Mouse (Mus musculus) lung, adult 2 months (tissue): ENCODE results near the gene V1rd19. TPM values are rescaled to one million over a fixed set of nuclear protein-coding genes. Genes with fewer than 3 reads are reported as not detected.
"Not testable (repeated sequence)": the region's sequence is repeated elsewhere in the genome, so short reads cannot be mapped to it uniquely, and the experiment has no call there.

Experiments used
- DNase-seq: peaks from one replicate; pipeline ENCODE4 v3.0.0; 2022
- H3K4me1 ChIP-seq: fragments of 200-500 bp; 2 replicates; pipeline ENCODE4 v1.6.1; 2011; ENCODE audit warnings: low read length; ENCODE audit not compliant: control insufficient read depth, insufficient read depth
- H3K4me3 ChIP-seq: fragments of 200-500 bp; replicated peaks from 2 replicates; pipeline ENCODE3; 2011; ENCODE audit warnings: low read depth, mild to moderate bottlenecking, control low read depth, low read length; ENCODE audit errors: extremely low read depth
- CTCF ChIP-seq: fragments of 200-500 bp; IDR thresholded peaks from 2 replicates; pipeline ENCODE4 v1.5.1; 2011; ENCODE audit warnings: mild to moderate bottlenecking, low read length, control low read depth; ENCODE audit not compliant: insufficient read depth
- POLR2A ChIP-seq: fragments of 200-500 bp; IDR thresholded peaks from 2 replicates; pipeline ENCODE4 v1.6.1; 2011; ENCODE audit warnings: low read depth, mild to moderate bottlenecking, control low read depth, low read length, borderline replicate concordance; ENCODE audit errors: extremely low read depth
- WGBS: fragments of 180-500 bp; shearing (Covaris S2); methylation state at CpG from one replicate; pipeline ENCODE4 v1.1.7; 2018; 5-methylcytosine and 5-hydroxymethylcytosine counted together
- polyA plus RNA-seq: library from polyadenylated mRNA; depleted of rRNA; stranded (reverse); fragments of >200 nt; gene quantifications from 2 replicates; pipeline ENCODE4 v1.2.3, GENCODE M21; 2012; rRNA removed

Gene V1rd19
- not detected in 2 replicates for polyA plus RNA-seq

- WGBS, result 64% methylated on average over 2 of the region's 2 CpGs
Observed at GRCm38 (mm10) chr7:24001391-24001790, at the start of gene V1rd19. TSS of gene V1rd19 (plus strand) at chr7:24001691.

GRCm38 (mm10) chr7:23968044-23968443 lies 33.4 kb upstream of the V1rd19 start:
- not testable (repeated sequence) for H3K4me1 ChIP-seq, H3K4me3 ChIP-seq, DNase-seq
- 38% methylated on average over 3 of the region's 3 CpGs for WGBS

More at GRCm38 (mm10) chr7:24001391-24001790, at the start of gene V1rd19:
- Histone ChIP-seq H3K4me1 (no peaks in the 10 kb centered on the region), H3K4me3 (no peak within 1 kb of the TSS)
- TF ChIP-seq POLR2A, result no peak
- TF ChIP-seq CTCF, result no peak
- no peak for DNase-seq

- H3K4me1 ChIP-seq, DNase-seq, H3K4me3 ChIP-seq: not testable (repeated sequence)
- 81% methylated on average over 9 of the region's 9 CpGs for WGBS
Observed at GRCm38 (mm10) chr7:23974315-23974714, 27.2 kb upstream of the V1rd19 start, which contains the start of gene Vmn1r181. TSS of gene Vmn1r181 (plus strand) at chr7:23974615.

DNA sequence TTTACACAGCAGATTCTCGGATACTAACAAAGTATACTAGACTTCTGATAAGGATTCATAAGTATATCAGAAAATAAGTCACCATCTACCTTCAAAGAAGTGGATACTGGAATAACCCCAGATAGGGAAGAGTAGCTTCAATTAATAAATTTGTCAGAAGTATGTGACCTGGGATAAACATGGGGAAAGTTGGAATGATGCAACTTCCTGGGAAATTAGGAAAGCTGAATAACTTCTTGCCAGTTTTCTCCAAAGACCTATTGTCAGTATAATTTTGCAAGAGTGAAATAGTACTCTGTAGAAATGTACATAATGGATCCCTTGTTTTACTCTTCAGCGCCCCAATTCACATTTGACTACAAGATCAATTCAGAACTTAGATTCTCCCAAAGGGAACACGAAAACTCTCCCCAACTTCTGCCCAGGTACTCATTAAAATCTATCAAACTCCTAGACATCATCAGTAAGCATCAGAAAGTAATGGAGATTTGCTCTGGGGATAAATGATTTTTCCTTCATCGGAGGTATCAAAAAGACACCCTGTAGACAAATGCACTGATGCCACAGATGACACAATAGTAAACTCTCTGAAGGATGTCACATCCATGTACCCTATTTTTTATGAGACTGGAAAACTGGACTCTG lies 51.3 kb downstream of the V1rd19 start, which contains the start of gene Vmn1r183:
Gene Vmn1r183, plus strand, starts transcription at position 595 of the 645 bp plus-strand sequence.
- no peak within 1 kb of the TSS for H3K4me3 ChIP-seq
- WGBS, result 79% methylated on average over 4 of the region's 4 CpGs
- H3K4me1 ChIP-seq, result no peaks in the 10 kb centered on the region
- no peak for TF ChIP-seq POLR2A
- TF ChIP-seq CTCF, result no peak
- DNase-seq, result no peak

Other genes with a start within 250 kb of the V1rd19 start
- gene Vmn1r174, start 249.4 kb upstream of the V1rd19 start, polyA plus RNA-seq, result not detected in 2 replicates
- gene Vmn1r175, start 191.0 kb upstream of the V1rd19 start, polyA plus RNA-seq, result not detected in 2 replicates
- not detected in 2 replicates for gene Vmn1r176, start 164.3 kb upstream of the V1rd19 start, polyA plus RNA-seq
- not detected in 2 replicates for gene Vmn1r177, start 135.2 kb upstream of the V1rd19 start, polyA plus RNA-seq
- gene Vmn1r178, start 109.7 kb upstream of the V1rd19 start, polyA plus RNA-seq, result not detected in 2 replicates
- not detected in 2 replicates for gene Vmn1r179, start 74.7 kb upstream of the V1rd19 start, polyA plus RNA-seq
- not detected in 2 replicates for gene Vmn1r180, start 51.1 kb upstream of the V1rd19 start, polyA plus RNA-seq
- not detected in 2 replicates for gene Vmn1r181, start 27.1 kb upstream of the V1rd19 start, polyA plus RNA-seq
- not detected in 2 replicates for gene Vmn1r183, start 51.6 kb downstream of the V1rd19 start, polyA plus RNA-seq
- 12.3 and 16.7 TPM in 2 replicates for gene Zfp180, start 80.2 kb downstream of the V1rd19 start, polyA plus RNA-seq
- gene Zfp112, start 110.6 kb downstream of the V1rd19 start, polyA plus RNA-seq, result 1.3 and 1.7 TPM in 2 replicates
- gene Zfp235, start 132.5 kb downstream of the V1rd19 start, polyA plus RNA-seq, result 4.8 and 7.5 TPM in 2 replicates
- gene Zfp114, start 173.4 kb downstream of the V1rd19 start, polyA plus RNA-seq, result 0.12 and 0.22 TPM in 2 replicates
- 2.0 and 2.4 TPM in 2 replicates for gene Zfp111, start 209.8 kb downstream of the V1rd19 start, polyA plus RNA-seq
- gene Zfp109, start 235.9 kb downstream of the V1rd19 start, polyA plus RNA-seq, result 1.4 and 1.7 TPM in 2 replicates